Mouse (Mus musculus) neural tube, embryonic 10.5 days (tissue): ENCODE data around the gene Kcnd3.

Experiments
- DNase-seq: peaks from one replicate; pipeline ENCODE4 v3.0.0-alpha.2; 2017; ENCODE audit warnings: low spot score; ENCODE audit errors: extremely low spot score

Gene Kcnd3

GRCm38 (mm10) chr3:105451627-105452555 lies at the start of gene Kcnd3:
Kcnd3 (plus strand) TSS chr3:105452330.
- peak; percentile 33 for DNase-seq

DNA sequence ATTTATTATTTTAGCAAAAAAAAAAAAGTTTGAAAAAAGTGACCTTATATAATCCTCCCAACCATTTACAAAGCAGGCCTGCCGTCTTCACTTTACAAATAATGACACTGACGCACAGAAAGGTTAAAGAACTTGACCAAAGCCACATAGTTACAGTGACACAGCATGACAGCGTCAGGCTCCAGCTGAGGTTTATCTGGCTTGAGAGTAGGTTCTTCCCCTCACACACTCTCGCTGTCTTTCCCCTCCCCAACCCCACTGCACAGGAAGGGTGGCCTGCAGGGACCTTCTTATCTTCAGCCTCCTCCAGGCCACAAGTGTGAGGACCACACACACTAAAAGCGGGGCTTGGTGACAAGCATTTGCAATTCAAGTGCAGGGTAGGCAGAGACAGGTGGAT lies 49.5 kb upstream of the Kcnd3 start:
- DNase-seq, result no peak

- DNase-seq, result peak; percentile 22
These were observed 48.6 kb upstream of the Kcnd3 start for GRCm38 (mm10) chr3:105403410-105404076.

- DNase-seq, result no peak
These were observed 48.1 kb upstream of the Kcnd3 start for GRCm38 (mm10) chr3:105404077-105404446.

- no peak for DNase-seq
These were observed 46.6 kb upstream of the Kcnd3 start for GRCm38 (mm10) chr3:105405516-105405915.

- no peak for DNase-seq
These were observed 46.1 kb upstream of the Kcnd3 start for GRCm38 (mm10) chr3:105406036-105406435.

DNA sequence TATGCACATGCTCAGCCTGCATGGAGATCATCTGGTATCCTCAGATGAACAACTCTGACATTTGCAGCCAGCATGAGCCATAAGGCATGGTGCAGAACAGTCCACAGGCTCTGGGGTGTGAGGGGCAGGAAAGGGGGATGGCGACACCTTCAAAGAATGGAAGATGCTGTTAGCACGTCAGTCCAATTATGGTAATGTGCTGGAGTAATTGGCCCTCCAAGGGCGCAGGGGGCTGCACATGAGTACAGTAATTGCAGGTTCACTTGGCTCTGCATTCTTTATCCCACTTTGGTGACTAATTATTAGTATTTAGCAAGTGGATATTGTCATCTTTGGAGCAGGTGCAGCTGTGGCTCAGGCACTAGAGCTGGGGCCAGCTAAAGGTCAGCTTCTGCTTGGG lies 43.9 kb upstream of the Kcnd3 start:
- DNase-seq, result no peak

- no peak for DNase-seq
These were observed 41.3 kb upstream of the Kcnd3 start for GRCm38 (mm10) chr3:105410810-105411209.

- DNase-seq, result no peak
These were observed 40.4 kb upstream of the Kcnd3 start for GRCm38 (mm10) chr3:105411776-105412175.

DNA sequence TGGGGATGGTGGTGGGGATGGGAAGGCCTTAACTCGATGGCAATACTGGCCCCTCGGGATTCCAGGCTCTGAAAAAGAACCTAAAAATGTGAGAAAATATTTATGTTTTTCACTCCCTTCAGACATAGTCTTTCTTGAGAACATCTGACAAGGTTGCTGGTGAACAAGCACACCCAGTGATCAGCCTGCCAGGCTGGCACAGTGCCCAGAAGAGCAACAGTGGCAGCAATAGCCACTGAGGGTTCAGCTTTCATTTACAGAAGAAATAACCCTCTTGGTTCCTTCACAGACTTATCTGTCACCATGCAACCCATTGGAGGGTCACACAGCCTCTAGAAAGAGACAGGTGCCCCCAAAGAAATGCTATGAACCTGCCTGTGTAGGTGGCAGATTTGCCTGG lies 39.9 kb upstream of the Kcnd3 start:
- no peak for DNase-seq

GRCm38 (mm10) chr3:105412681-105413080 lies 39.4 kb upstream of the Kcnd3 start:
- DNase-seq, result no peak

DNA sequence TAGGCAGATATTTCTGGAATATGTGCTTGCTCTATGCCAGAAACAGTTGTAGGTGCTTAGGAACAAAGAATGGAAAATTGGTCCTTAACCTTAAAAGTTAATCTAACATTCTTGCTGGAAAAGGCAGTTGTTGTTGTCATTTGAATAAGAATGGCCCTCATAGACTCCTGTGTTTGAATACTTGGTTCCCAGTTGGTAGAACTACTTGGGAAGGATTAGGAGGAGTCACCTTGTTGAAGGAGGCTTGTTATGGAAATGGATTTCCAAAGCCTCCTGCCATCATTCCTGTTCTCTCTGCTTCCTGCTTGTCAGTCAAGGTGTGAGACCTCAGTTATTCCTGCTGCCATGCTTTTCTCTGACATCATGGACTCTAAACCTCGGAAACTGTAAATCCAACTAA lies 33.7 kb upstream of the Kcnd3 start:
- DNase-seq, result no peak

GRCm38 (mm10) chr3:105422391-105422790 lies 29.7 kb upstream of the Kcnd3 start:
- no peak for DNase-seq

DNA sequence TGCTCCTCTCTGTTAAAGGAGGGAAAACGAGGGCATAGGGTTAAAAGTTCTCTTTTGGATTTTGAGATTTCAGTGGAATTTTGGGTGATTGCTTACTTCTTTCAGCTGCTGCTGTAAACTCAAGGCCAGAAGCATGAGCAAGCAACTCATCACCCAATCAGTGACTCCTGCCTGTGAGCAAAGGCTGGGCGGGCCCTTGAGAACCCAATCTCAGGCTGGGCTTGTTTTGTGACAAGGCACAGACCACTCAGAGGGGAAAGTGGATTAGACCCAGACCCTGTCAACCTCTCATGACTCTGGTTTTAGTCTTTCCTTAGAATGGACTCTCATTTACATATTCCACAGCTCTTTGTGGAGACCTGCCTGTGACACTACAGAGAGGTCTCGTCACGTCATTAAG lies 28.7 kb upstream of the Kcnd3 start:
- DNase-seq, result no peak

DNA sequence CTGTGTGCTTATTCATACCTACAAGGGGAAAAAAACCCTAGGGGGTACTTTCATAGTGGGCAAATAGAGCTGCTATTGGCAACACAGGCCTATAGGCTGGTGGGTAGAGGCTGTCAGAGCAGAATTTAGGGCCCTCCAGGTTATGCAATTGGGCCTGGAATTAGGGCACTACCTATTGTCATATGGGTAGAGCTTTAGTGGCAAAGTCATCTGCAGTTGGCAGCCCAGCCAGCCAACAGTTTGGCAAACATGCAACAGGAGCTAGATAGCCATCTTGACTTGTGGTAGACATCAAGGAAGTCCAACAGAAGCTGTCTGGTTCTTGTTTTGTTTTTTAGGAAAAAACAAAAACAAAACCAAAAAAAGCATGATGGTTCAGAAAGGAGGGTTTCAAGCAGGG lies 23.5 kb upstream of the Kcnd3 start:
- DNase-seq, result no peak

GRCm38 (mm10) chr3:105436383-105436782 lies 15.7 kb upstream of the Kcnd3 start:
- no peak for DNase-seq

GRCm38 (mm10) chr3:105436971-105437370 lies 15.2 kb upstream of the Kcnd3 start:
- no peak for DNase-seq

DNA sequence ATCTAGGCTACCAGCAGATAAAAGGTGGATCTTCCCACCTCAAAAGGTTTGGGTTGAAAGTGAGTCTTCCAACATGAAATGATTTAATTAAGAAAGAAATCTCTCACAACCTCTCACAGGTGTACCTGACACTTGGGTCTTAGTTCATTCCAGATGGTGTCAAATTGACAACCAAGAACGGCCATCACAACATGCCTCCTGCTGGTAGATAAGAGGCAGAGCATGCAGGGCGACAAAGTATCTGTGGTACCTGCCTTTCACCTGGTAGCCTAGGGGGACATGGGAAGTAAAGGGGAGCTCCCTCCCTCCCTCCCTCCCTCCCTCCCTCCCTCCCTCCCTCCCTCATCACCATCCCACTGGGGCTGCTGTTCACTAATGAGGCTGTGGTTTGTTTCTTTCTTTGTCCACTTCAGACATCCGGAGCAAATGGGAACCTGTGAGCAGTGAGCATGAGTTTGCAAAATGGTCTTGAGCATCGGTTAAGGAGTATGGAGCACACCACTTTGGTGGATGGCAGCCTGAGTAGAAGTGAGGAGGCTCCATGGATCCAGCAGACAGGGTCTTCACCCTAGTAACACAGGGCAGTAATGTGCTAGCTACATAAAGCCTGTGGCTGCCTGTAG lies 11.1 kb upstream of the Kcnd3 start:
- no peak for DNase-seq

GRCm38 (mm10) chr3:105450641-105451470 lies 1.3 kb upstream of the Kcnd3 start:
- DNase-seq, result peak; percentile 59

DNA sequence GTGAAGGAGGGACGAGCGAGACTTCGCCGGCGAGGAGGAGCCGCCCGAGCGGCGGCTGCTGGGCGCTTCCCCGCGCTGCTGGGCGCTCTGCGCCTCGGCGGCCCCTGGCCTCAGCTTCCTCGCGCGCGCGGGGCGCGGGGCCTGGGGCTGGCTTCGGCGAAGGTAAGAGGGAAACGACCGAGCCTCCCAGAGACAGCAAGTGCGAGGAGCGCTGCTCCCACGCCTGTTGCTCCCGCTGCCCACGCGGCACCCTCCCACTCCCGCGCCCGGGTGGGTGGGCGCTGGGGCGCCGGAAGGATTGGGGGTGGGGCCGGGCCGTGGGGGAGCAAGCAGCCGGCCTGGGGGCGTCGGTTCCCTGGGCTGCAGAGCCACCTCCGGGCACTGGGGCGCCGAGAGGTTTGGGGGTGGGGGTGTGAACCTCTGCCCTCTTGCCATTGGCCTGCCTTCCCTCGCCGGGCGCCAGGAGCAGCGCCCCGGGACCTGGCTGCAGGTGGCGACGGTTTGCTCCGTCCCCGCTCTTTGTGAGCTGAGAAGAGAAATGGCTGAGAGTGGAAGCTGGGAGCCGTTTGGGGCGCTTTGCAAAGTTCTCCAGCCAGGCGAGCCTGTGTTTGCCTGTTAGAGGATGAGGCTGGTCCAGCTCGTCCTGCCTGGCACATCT lies 555 bp downstream of the Kcnd3 start:
- peak; percentile 74 for DNase-seq
